Mouse (Mus musculus): ENCODE data around the gene Duoxa1.

- TF ChIP-seq EP300 (IDR thresholded peaks at IDR 0.05), result no peak
- no peak for TF ChIP-seq CTCF (IDR thresholded peaks at IDR 0.05)
These were observed 48.5 kb upstream of the Duoxa1 start for GRCm38 (mm10) chr2:122361868-122362621.
